Mouse (Mus musculus) brown adipose tissue, adult 24 weeks (tissue): ENCODE measurements around the gene Tmem200a. TPM values are rescaled to one million over a fixed set of nuclear protein-coding genes. Genes with fewer than 3 reads are reported as not detected.

Source experiments
- H3K27ac ChIP-seq: fragments of 200-500 bp; replicated peaks from 2 replicates; pipeline ENCODE4 v1.5.1; 2012; ENCODE audit warnings: low read depth, mild to moderate bottlenecking, low read length
- H3K4me1 ChIP-seq: fragments of 200-500 bp; 2 replicates; pipeline ENCODE4 v1.6.1; 2012; ENCODE audit warnings: low read length, mixed read lengths; ENCODE audit not compliant: control insufficient read depth, insufficient read depth, insufficient read length
- H3K4me3 ChIP-seq: fragments of 200-500 bp; 2 replicates; pipeline ENCODE4 v1.5.1; 2012; ENCODE audit warnings: low read depth, mild to moderate bottlenecking, low read length, moderate library complexity; ENCODE audit not compliant: insufficient read depth
- polyA plus RNA-seq: library from polyadenylated mRNA; stranded (reverse); fragments of >200 nt; gene quantifications from 2 replicates; pipeline ENCODE4 v1.2.4, GENCODE M21; 2012; ENCODE audit not compliant: missing spikeins, insufficient read depth, insufficient read length

The Tmem200a gene
- not detected in 2 replicates for polyA plus RNA-seq

- Histone ChIP-seq H3K4me1 (no peaks in the 10 kb centered on the region; the same call in 1 of the 2 replicates), H3K4me3 (peak within 1 kb of the TSS; percentile 49), H3K27ac (no peak within 1 kb of the TSS)
Observed at GRCm38 (mm10) chr10:26078521-26079142, at the start of gene Tmem200a. TSS of gene Tmem200a (minus strand) at chr10:26079052.

GRCm38 (mm10) chr10:26119822-26120183 is 41.0 kb upstream of the Tmem200a start:
- Histone ChIP-seq H3K27ac (no peak overlapping the region), H3K4me1 (no peaks in the 10 kb centered on the region), H3K4me3 (no peak overlapping the region)

- no peak overlapping the region for H3K4me3 ChIP-seq
- no peak overlapping the region for H3K27ac ChIP-seq
- no peaks in the 10 kb centered on the region for H3K4me1 ChIP-seq
Observed at GRCm38 (mm10) chr10:26119067-26119821, 40.4 kb upstream of the Tmem200a start.

GRCm38 (mm10) chr10:26114409-26114808 is 35.6 kb upstream of the Tmem200a start:
- Histone ChIP-seq H3K4me1 (no peaks in the 10 kb centered on the region), H3K4me3 (no peak overlapping the region), H3K27ac (no peak overlapping the region)

GRCm38 (mm10) chr10:26103330-26103982 is 24.6 kb upstream of the Tmem200a start:
- Histone ChIP-seq H3K4me1 (no peaks in the 10 kb centered on the region), H3K4me3 (no peak overlapping the region), H3K27ac (no peak overlapping the region)

GRCm38 (mm10) chr10:26082081-26082480 is 3.2 kb upstream of the Tmem200a start:
- H3K4me1 ChIP-seq = no peaks in the 10 kb centered on the region; the same call in 1 of the 2 replicates
- H3K4me3 ChIP-seq = no peak overlapping the region
- no peak overlapping the region for H3K27ac ChIP-seq

- Histone ChIP-seq H3K4me3 (no peak overlapping the region), H3K4me1 (no peaks in the 10 kb centered on the region; the same call in 1 of the 2 replicates), H3K27ac (no peak overlapping the region)
Observed at GRCm38 (mm10) chr10:26079678-26080077, 826 bp upstream of the Tmem200a start.

GRCm38 (mm10) chr10:26077671-26078481 is 976 bp downstream of the Tmem200a start, which contains the start of gene Gm9767:
TSS of gene Gm9767 (plus strand) at chr10:26078255.
- H3K4me1 ChIP-seq = no peaks in the 10 kb centered on the region; the same call in 1 of the 2 replicates
- H3K27ac ChIP-seq = no peak within 1 kb of the TSS
- peak within 1 kb of the TSS; percentile 49 for H3K4me3 ChIP-seq

- Histone ChIP-seq H3K4me3 (no peak overlapping the region), H3K4me1 (no peaks in the 10 kb centered on the region; the same call in 1 of the 2 replicates), H3K27ac (no peak overlapping the region)
Observed at GRCm38 (mm10) chr10:26076949-26077348, 1.9 kb downstream of the Tmem200a start.

GRCm38 (mm10) chr10:26071986-26072385 is 6.9 kb downstream of the Tmem200a start:
- Histone ChIP-seq H3K4me1 (no peaks in the 10 kb centered on the region), H3K4me3 (no peak overlapping the region), H3K27ac (no peak overlapping the region)

- Histone ChIP-seq H3K4me1 (no peaks in the 10 kb centered on the region), H3K4me3 (no peak overlapping the region), H3K27ac (no peak overlapping the region)
Observed at GRCm38 (mm10) chr10:26063071-26063470, 15.8 kb downstream of the Tmem200a start.

GRCm38 (mm10) chr10:26059662-26060307 is 19.1 kb downstream of the Tmem200a start:
- no peaks in the 10 kb centered on the region for H3K4me1 ChIP-seq
- no peak overlapping the region for H3K4me3 ChIP-seq
- no peak overlapping the region for H3K27ac ChIP-seq

- Histone ChIP-seq H3K4me1 (no peaks in the 10 kb centered on the region), H3K4me3 (no peak overlapping the region)
Observed at GRCm38 (mm10) chr10:26051177-26051576, 27.7 kb downstream of the Tmem200a start.

GRCm38 (mm10) chr10:26034931-26035330 is 43.9 kb downstream of the Tmem200a start:
- Histone ChIP-seq H3K4me3 (no peak overlapping the region), H3K27ac (no peak overlapping the region), H3K4me1 (no peaks in the 10 kb centered on the region)

More at GRCm38 (mm10) chr10:26051177-26051576, 27.7 kb downstream of the Tmem200a start:
- H3K27ac ChIP-seq = no peak overlapping the region
